Mouse (Mus musculus) urinary bladder, postnatal 4 days (tissue): ENCODE measurements around the gene Gm21304.
"Not testable (repeated sequence)": the region's sequence is repeated elsewhere in the genome, so short reads cannot be mapped to it uniquely, and the experiment has no call there.

Source experiments
- DNase-seq, 2 experiments: peaks; one replicate each; pipeline ENCODE4 v3.0.0; 2021 to 2022; ENCODE audit warnings: low spot score in 2 of 2

The Gm21304 gene

GRCm38 (mm10) chr10:104168215-104168614 lies at the start of gene Gm21304:
Gene Gm21304, plus strand, starts transcription at chr10:104168515.
- not testable (repeated sequence) for DNase-seq

- DNase-seq = not testable (repeated sequence)
Measured at GRCm38 (mm10) chr10:104142687-104143086, 25.6 kb upstream of the Gm21304 start, which contains the start of gene Gm21293. Gene Gm21293, plus strand, starts transcription at chr10:104142987.

- DNase-seq = not testable (repeated sequence)
Measured at GRCm38 (mm10) chr10:104151197-104151596, 17.1 kb upstream of the Gm21304 start, which contains the start of gene Gm6763. Gene Gm6763, plus strand, starts transcription at chr10:104151497.

- DNase-seq = not testable (repeated sequence)
Measured at GRCm38 (mm10) chr10:104159706-104160105, 8.6 kb upstream of the Gm21304 start, which contains the start of gene Gm8764. Gene Gm8764, plus strand, starts transcription at chr10:104160006.

- not testable (repeated sequence) for DNase-seq
Measured at GRCm38 (mm10) chr10:104176724-104177123, 8.4 kb downstream of the Gm21304 start, which contains the start of gene Gm21312. Gene Gm21312, plus strand, starts transcription at chr10:104177024.

- not testable (repeated sequence) for DNase-seq
Measured at GRCm38 (mm10) chr10:104185233-104185632, 16.9 kb downstream of the Gm21304 start, which contains the start of gene Gm20765. Gene Gm20765, plus strand, starts transcription at chr10:104185533.

- DNase-seq = not testable (repeated sequence)
Measured at GRCm38 (mm10) chr10:104193742-104194141, 25.4 kb downstream of the Gm21304 start, which contains the start of gene Gm4340. Gene Gm4340, plus strand, starts transcription at chr10:104194042.

- no peak for DNase-seq
Measured at GRCm38 (mm10) chr10:104209655-104210054, 41.3 kb downstream of the Gm21304 start.

GRCm38 (mm10) chr10:104210268-104210990 lies 42.1 kb downstream of the Gm21304 start:
- DNase-seq = no peak

- peak in 1 of 2 experiments; percentile 56 for DNase-seq
Measured at GRCm38 (mm10) chr10:104214527-104214926, 46.2 kb downstream of the Gm21304 start.
